Mouse (Mus musculus): Measurements from ENCODE around the gene Lmnb2. TPM values are rescaled to one million over a fixed set of nuclear protein-coding genes. Genes with fewer than 3 reads are reported as not detected.

Gene Lmnb2
- polyA plus RNA-seq, 1 experiment from 2014 or later, result 12.1 TPM

DNA sequence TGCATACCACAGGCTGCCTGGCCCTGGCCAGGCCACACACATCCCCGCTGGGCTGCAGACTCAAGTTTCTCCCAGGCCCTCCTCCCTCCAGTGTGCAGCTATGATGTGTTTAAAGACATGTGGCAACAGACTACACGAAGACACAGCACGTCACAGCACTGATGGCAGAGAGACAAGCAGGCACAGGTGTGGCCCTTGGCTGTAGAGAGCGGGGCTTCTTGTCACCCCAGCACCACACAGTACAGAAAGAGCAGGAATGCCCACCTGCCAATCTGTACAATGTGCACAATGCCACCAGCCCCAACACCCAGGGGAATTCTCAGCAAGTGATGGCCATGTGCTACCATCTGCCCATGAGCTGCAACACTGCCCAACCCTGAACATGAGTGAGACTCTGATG is 6.7 kb downstream of the Lmnb2 start:
- no peaks in the 10 kb centered on the region for H3K27me3 ChIP-seq (replicated peaks; ENCODE audit: control insufficient read depth, insufficient read depth, low read length)
- peaks cover 83% of the 10 kb centered on the region for H3K36me3 ChIP-seq (ENCODE audit: control insufficient read depth, insufficient read depth, low read length)
- H3K4me3 ChIP-seq (ENCODE audit: low read depth, low read length), result no peak overlapping the region
- no peaks in the 10 kb centered on the region for H3K9me3 ChIP-seq (replicated peaks; ENCODE audit: control insufficient read depth, low read length)
- no peak overlapping the region for H3K27ac ChIP-seq (ENCODE audit: low read depth, low read length)
- H3K9ac ChIP-seq (ENCODE audit: low read length), result no peak overlapping the region
- no peaks in the 10 kb centered on the region for H3K4me1 ChIP-seq (ENCODE audit: control insufficient read depth, insufficient read depth, low read length)
- DNase-seq (ENCODE audit: low spot score) (no peak), ATAC-seq (no peak)
- WGBS, result 94% methylated on average over 4 of the region's 4 CpGs
- H3K4me2 ChIP-seq (ENCODE audit: low read length), result no peak overlapping the region

DNA sequence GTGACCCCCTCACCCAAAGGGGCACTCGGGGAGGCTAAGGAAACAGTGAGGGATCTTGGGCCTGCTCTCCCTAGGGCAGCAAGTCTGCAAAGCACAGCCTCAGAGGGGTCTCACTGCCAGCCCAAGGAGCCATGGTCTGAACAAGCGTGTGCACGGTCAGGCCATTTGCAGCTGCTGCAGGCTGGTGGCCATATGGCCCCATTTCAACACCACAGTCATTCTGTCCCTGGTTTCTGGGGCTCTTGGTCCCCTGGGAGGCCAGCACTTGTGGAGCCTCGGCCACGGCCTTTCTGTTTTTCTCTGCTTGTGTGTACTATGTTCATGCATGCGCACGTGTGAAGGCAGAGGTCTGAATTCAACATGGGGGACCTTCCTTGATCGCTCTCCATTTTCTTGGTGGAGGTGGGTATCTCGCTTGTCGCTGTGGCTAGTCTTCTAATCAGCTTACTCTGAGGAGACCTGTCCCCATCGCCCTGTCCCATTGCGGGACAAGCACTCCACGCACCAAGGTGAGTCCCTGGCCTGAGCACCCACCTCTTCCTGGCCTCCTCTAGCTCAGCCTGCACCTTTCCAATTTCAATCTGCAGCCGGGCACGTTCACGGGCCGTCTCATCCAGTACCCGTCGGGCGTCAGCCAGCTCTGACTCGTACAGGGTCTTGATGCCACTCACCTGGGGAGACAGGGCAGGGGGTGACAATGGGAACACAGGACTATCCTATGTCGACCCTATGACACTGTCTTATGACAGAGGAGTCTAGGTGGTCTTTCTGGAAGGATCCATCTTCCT is 8.5 kb downstream of the Lmnb2 start:
- H3K4me2 ChIP-seq (ENCODE audit: low read length), result no peak overlapping the region
- WGBS, result 96% methylated on average over 22 of the region's 22 CpGs
- H3K27ac ChIP-seq (ENCODE audit: low read depth, low read length), result no peak overlapping the region
- DNase-seq (ENCODE audit: low spot score), result no peak
- H3K4me3 ChIP-seq (ENCODE audit: low read depth, low read length), result no peak overlapping the region
- peaks cover 91% of the 10 kb centered on the region for H3K36me3 ChIP-seq (ENCODE audit: control insufficient read depth, insufficient read depth, low read length)
- no peaks in the 10 kb centered on the region for H3K4me1 ChIP-seq (ENCODE audit: control insufficient read depth, insufficient read depth, low read length)
- H3K9ac ChIP-seq (ENCODE audit: low read length), result no peak overlapping the region
- no peak for ATAC-seq
- H3K27me3 ChIP-seq (replicated peaks; ENCODE audit: control insufficient read depth, insufficient read depth, low read length), result no peaks in the 10 kb centered on the region
- H3K9me3 ChIP-seq (replicated peaks; ENCODE audit: control insufficient read depth, low read length), result no peaks in the 10 kb centered on the region

DNA sequence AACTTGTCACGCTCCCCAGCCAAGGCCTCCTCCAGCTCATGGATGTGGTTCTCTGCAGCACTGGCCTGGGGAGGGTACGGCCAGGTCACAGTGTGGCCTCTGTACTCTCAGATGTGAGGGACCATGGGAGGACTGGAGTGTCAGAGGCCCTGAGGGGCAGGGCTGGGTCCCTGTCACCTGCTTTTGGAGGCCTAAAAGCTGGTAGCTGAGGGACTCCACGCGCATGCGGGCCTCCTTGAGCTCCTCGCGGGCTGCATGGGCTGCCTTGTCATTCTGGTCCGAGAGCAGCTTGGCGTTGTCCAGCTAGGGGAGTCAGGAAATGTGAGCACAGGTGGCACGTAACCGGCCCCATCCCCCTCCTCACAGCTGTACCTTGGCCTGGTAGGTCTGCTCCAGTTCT is 13.3 kb downstream of the Lmnb2 start:
- Histone ChIP-seq H3K4me2 (ENCODE audit: low read length) (no peak overlapping the region), H3K4me1 (ENCODE audit: control insufficient read depth, insufficient read depth, low read length) (peaks cover 3% of the 10 kb centered on the region), H3K9ac (ENCODE audit: low read length) (no peak overlapping the region), H3K9me3 (replicated peaks; ENCODE audit: control insufficient read depth, low read length) (no peaks in the 10 kb centered on the region), H3K4me3 (ENCODE audit: low read depth, low read length) (no peak overlapping the region), H3K36me3 (ENCODE audit: control insufficient read depth, insufficient read depth, low read length) (peaks cover 74% of the 10 kb centered on the region), H3K27me3 (replicated peaks; ENCODE audit: control insufficient read depth, insufficient read depth, low read length) (no peaks in the 10 kb centered on the region), H3K27ac (ENCODE audit: low read depth, low read length) (no peak overlapping the region)
- DNase-seq (ENCODE audit: low spot score) (no peak), ATAC-seq (no peak)
- WGBS, result 92% methylated on average over 11 of the region's 11 CpGs

DNA sequence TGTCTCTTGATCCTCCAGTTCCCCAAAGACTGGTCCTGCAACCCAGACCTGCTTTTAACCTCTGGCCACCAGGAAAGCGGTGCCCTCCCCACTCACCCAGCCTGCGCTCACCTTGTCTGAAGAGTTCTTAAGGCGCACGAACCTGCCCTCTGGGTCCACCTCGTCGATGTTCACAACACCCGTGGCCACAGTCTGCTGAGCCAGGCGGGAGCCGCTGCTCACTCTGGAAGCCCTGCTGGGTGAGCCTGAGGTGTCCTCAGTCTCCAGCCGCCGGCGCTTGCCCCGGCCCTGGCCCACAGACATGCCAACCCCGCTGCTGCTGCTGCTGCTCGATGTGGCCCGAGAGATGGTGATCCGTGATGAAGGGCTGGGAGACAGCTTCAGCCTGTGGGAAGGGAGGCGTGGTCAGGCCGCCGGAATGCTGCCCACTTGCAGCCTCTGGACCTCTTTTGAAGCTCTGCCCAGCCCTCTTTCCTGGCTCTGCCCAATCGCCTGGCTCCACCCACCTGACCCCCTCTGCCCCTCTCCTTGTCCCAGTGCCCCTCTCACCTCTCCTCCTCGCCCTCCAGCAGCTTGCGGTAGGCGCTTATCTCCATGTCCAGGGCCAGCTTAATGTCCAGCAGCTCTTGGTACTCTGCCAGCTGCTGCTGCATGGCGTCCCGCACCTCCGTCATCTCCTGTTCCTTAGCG is 13.9 kb downstream of the Lmnb2 start:
- Histone ChIP-seq H3K27ac (ENCODE audit: low read depth, low read length) (no peak overlapping the region), H3K36me3 (ENCODE audit: control insufficient read depth, insufficient read depth, low read length) (peaks cover 74% of the 10 kb centered on the region), H3K4me3 (ENCODE audit: low read depth, low read length) (no peak overlapping the region), H3K4me2 (ENCODE audit: low read length) (no peak overlapping the region), H3K4me1 (ENCODE audit: control insufficient read depth, insufficient read depth, low read length) (peaks cover 7% of the 10 kb centered on the region), H3K9me3 (replicated peaks; ENCODE audit: control insufficient read depth, low read length) (no peaks in the 10 kb centered on the region), H3K9ac (ENCODE audit: low read length) (no peak overlapping the region), H3K27me3 (replicated peaks; ENCODE audit: control insufficient read depth, insufficient read depth, low read length) (no peaks in the 10 kb centered on the region)
- WGBS, result 87% methylated on average over 28 of the region's 28 CpGs
- no peak for DNase-seq (ENCODE audit: low spot score)
- ATAC-seq, result no peak

DNA sequence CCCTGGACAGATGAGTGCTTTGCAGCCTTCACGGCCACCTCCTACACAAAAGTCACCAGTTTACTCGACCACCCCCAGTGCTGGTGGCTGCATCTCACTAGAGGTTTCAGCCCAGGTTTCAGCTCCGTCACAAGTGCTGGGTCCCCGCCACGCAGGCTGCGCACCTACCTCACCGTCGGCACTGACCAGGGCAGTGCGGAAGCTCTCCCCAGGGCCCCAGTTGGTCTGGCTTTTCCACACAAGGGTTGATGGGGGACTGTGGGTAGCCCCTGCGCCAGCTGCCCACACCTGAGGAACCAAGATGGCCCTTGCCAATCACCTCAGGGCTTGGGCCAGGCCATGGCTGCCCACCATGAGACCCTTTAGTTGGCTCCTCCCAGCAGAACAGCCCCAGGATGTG is 14.8 kb downstream of the Lmnb2 start:
- no peak for DNase-seq (ENCODE audit: low spot score)
- H3K4me1 ChIP-seq (ENCODE audit: control insufficient read depth, insufficient read depth, low read length), result peaks cover 7% of the 10 kb centered on the region
- 95% methylated on average over 10 of the region's 10 CpGs for WGBS
- H3K27me3 ChIP-seq (replicated peaks; ENCODE audit: control insufficient read depth, insufficient read depth, low read length), result no peaks in the 10 kb centered on the region
- no peak overlapping the region for H3K4me2 ChIP-seq (ENCODE audit: low read length)
- H3K9ac ChIP-seq (ENCODE audit: low read length), result 0 out of 2 replicates have a peak overlapping the region, but pooled peaks have one; percentile 8
- no peak overlapping the region for H3K4me3 ChIP-seq (ENCODE audit: low read depth, low read length)
- peaks cover 74% of the 10 kb centered on the region for H3K36me3 ChIP-seq (ENCODE audit: control insufficient read depth, insufficient read depth, low read length)
- H3K9me3 ChIP-seq (replicated peaks; ENCODE audit: control insufficient read depth, low read length), result no peaks in the 10 kb centered on the region
- no peak for ATAC-seq
- H3K27ac ChIP-seq (ENCODE audit: low read depth, low read length), result no peak overlapping the region

DNA sequence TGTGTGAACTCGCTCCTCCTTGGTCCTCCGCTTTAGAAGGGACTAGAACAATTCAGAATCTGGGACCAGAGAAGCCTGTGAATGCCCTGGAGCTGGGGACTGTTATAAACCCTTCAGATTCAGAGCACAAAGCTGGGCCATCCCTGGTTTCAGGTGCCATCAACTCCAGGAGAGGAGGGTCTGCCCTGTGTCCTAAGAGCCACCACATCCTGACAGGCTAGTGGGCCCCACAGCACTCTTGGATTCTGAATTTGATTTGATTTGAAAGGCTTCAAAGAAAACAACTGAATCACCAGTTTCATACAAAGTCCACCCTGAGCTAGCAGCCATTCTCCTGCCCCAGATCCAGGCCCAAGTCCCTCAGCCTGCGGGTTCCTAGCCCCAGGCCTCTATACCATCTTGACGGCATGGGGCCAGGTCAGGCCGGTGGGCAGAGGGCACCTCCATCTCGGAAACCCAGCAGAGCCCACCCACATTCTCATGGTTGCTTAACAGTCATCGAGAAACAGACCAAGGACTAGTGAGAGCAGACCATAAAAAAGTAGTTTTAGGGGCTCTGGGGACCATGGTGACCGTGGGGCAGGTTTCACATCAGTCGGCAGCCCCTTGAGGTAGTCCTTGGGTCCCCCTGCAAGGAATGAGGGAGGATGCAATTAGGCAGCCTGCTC is 15.6 kb downstream of the Lmnb2 start:
- Histone ChIP-seq H3K36me3 (ENCODE audit: control insufficient read depth, insufficient read depth, low read length) (peaks cover 72% of the 10 kb centered on the region), H3K9me3 (replicated peaks; ENCODE audit: control insufficient read depth, low read length) (no peaks in the 10 kb centered on the region), H3K27me3 (replicated peaks; ENCODE audit: control insufficient read depth, insufficient read depth, low read length) (no peaks in the 10 kb centered on the region), H3K27ac (ENCODE audit: low read depth, low read length) (no peak overlapping the region), H3K4me3 (ENCODE audit: low read depth, low read length) (no peak overlapping the region), H3K4me1 (ENCODE audit: control insufficient read depth, insufficient read depth, low read length) (peaks cover 7% of the 10 kb centered on the region), H3K9ac (ENCODE audit: low read length) (no peak overlapping the region), H3K4me2 (ENCODE audit: low read length) (no peak overlapping the region)
- DNase-seq (ENCODE audit: low spot score) (no peak), ATAC-seq (no peak)
- WGBS, result 92% methylated on average over 9 of the region's 9 CpGs

DNA sequence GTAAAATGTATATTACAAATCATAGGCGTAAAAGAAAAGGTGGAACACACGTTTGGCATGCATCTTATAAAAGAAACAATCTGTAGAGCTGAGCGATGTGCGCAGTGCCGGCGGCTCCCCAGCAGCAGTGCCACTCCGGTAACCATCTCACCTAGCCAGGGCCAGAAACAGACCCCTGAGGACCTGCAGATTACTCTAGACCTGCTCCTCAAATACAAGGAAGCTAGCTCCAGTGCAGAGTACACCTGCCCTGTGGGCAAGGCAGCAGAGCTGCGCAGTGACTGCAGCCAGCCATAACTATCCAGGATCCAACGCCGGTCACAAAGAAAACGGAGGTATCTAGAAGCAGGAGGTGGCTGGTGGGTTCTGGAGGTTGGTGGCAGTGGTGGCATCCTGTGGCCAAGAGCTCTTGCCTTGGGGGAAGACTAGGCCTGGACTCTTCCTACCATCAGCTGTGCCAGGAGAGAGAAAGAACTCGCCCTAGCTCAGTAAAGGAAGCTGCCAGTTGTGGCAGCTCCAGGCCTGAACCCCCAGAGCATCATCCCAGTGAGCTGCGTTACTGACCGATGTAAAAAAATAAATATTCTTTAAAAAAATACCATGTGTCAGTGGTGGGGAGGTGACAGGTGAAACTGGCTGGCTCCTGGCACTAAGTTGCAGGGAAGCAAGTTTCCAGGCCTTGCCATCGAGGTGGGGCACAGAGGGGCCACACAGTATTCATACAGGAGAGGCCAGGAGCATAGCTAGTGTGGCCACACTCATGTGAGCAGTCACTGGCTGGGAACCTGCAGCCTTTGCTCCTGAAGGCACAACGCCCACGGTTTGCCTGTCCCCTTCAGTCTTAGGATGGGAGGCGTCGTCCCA is 16.4 kb downstream of the Lmnb2 start:
- Histone ChIP-seq H3K36me3 (ENCODE audit: control insufficient read depth, insufficient read depth, low read length) (peaks cover 67% of the 10 kb centered on the region), H3K4me3 (ENCODE audit: low read depth, low read length) (no peak overlapping the region), H3K4me1 (ENCODE audit: control insufficient read depth, insufficient read depth, low read length) (peaks cover 7% of the 10 kb centered on the region), H3K4me2 (ENCODE audit: low read length) (peak overlapping the region; percentile 39; the same call in 1 of the 2 replicates), H3K9me3 (replicated peaks; ENCODE audit: control insufficient read depth, low read length) (no peaks in the 10 kb centered on the region), H3K27me3 (replicated peaks; ENCODE audit: control insufficient read depth, insufficient read depth, low read length) (no peaks in the 10 kb centered on the region), H3K27ac (ENCODE audit: low read depth, low read length) (no peak overlapping the region; the same call in 1 of the 2 replicates), H3K9ac (ENCODE audit: low read length) (peak overlapping the region; percentile 30; the same call in 1 of the 2 replicates)
- peak; percentile 9 for DNase-seq (ENCODE audit: low spot score)
- WGBS, result 88% methylated on average over 19 of the region's 19 CpGs
- no peak for ATAC-seq
